Mouse (Mus musculus) myocyte (in vitro differentiated cells): ENCODE measurements around the gene Khdc3.

Experiments
- CEBPB ChIP-seq: IDR thresholded peaks from 2 replicates; pipeline ENCODE4 v1.6.1; 2011; ENCODE audit warnings: mild to moderate bottlenecking, moderate library complexity; ENCODE audit not compliant: poor library complexity, insufficient read depth, severe bottlenecking
- E2F4 ChIP-seq: IDR thresholded peaks from one replicate; pipeline ENCODE4 v1.6.1; 2011; ENCODE audit warnings: mild to moderate bottlenecking, control low read depth, moderate library complexity; ENCODE audit not compliant: insufficient read depth
- MAX ChIP-seq: IDR thresholded peaks from one replicate; pipeline ENCODE4 v1.6.1; 2011; ENCODE audit warnings: low read depth, mild to moderate bottlenecking, control low read depth
- MYOD1 ChIP-seq, 3 experiments: IDR thresholded peaks; one replicate each; pipeline ENCODE4 v1.6.1; 2011; ENCODE audit warnings: control low read depth in 2 of 3, low read depth in 2 of 3, mild to moderate bottlenecking in 2 of 3, moderate library complexity in 1 of 3; ENCODE audit not compliant: insufficient read length in 2 of 3, control insufficient read depth in 1 of 3
- MYOG ChIP-seq, 3 experiments: IDR thresholded peaks; one replicate each; pipeline ENCODE4 v1.6.1; 2011; ENCODE audit warnings: control low read depth in 2 of 3, low read depth in 2 of 3, mild to moderate bottlenecking in 2 of 3; ENCODE audit not compliant: insufficient read length in 2 of 3, control insufficient read depth in 1 of 3, insufficient read depth in 1 of 3
- POLR2A ChIP-seq: IDR thresholded peaks from one replicate; pipeline ENCODE4 v1.6.1; 2011; ENCODE audit warnings: low read depth, mild to moderate bottlenecking, control low read depth, moderate library complexity; ENCODE audit not compliant: insufficient read length
- POLR2AphosphoS2 ChIP-seq: IDR thresholded peaks from one replicate; pipeline ENCODE4 v1.6.1; 2011; ENCODE audit warnings: low read depth, control low read depth; ENCODE audit not compliant: insufficient read length
- TCF12 ChIP-seq: IDR thresholded peaks from one replicate; pipeline ENCODE4 v1.6.1; 2011; ENCODE audit warnings: mild to moderate bottlenecking, control low read depth; ENCODE audit not compliant: poor library complexity, insufficient read depth, severe bottlenecking
- TCF3 ChIP-seq: IDR thresholded peaks from one replicate; pipeline ENCODE4 v1.6.1; 2011; ENCODE audit warnings: low read depth, control low read depth; ENCODE audit not compliant: insufficient read length
- USF1 ChIP-seq: IDR thresholded peaks from one replicate; pipeline ENCODE4 v1.6.1; 2011; ENCODE audit warnings: low read depth, mild to moderate bottlenecking, control low read depth, moderate library complexity

GRCm38 (mm10) chr9:73097898-73098297, 3.7 kb upstream of the Khdc3 start:
- TF ChIP-seq MYOG (IDR thresholded peaks at IDR 0.05; ENCODE audit: control insufficient read depth in 1 of 3, insufficient read depth in 1 of 3, insufficient read length in 2 of 3, low read depth in 2 of 3) = no peak
- TF ChIP-seq POLR2A = no peak
- no peak for TF ChIP-seq POLR2AphosphoS2
- no peak for TF ChIP-seq USF1
- TF ChIP-seq CEBPB = no peak
- no peak for TF ChIP-seq MAX
- TF ChIP-seq TCF12 = no peak
- no peak for TF ChIP-seq E2F4
- no peak for TF ChIP-seq MYOD1 (IDR thresholded peaks at IDR 0.05; ENCODE audit: control insufficient read depth in 1 of 3, insufficient read length in 2 of 3, low read depth in 2 of 3)
- no peak for TF ChIP-seq TCF3
